Mouse (Mus musculus): ENCODE data around the gene Ereg.

GRCm38 (mm10) chr5:91038547-91038946 lies 35.9 kb upstream of the Ereg start:
- TF ChIP-seq POLR2A (IDR thresholded peaks at IDR 0.05; ENCODE audit: insufficient read depth, low read length), result no peak
- TF ChIP-seq CTCF (IDR thresholded peaks at IDR 0.05; ENCODE audit: low read depth, low read length), result peak; percentile 20

Data from ES-Bruce4 (cell line).